Mouse (Mus musculus) kidney, adult 2 months (tissue): ENCODE results near the gene Lca5l. TPM values are rescaled to one million over a fixed set of nuclear protein-coding genes. Genes with fewer than 3 reads are reported as not detected.

Experiments
- DNase-seq: peaks from one replicate; pipeline ENCODE4 v3.0.0; 2021
- H3K27ac ChIP-seq: fragments of 200-500 bp; 2 replicates; pipeline ENCODE4 v1.5.1; 2012; ENCODE audit warnings: low read depth, low read length, control low read depth, inconsistent platforms; ENCODE audit not compliant: insufficient read depth
- H3K27me3 ChIP-seq: fragments of 200-500 bp; replicated peaks from 2 replicates; pipeline ENCODE4 v1.6.1; 2012; ENCODE audit warnings: mild to moderate bottlenecking, moderate library complexity, low read length, inconsistent platforms; ENCODE audit not compliant: control insufficient read depth, insufficient read depth
- H3K36me3 ChIP-seq: fragments of 200-500 bp; 2 replicates; pipeline ENCODE4 v1.6.1; 2012; ENCODE audit warnings: mild to moderate bottlenecking, moderate library complexity, low read length, inconsistent platforms; ENCODE audit not compliant: control insufficient read depth, insufficient read depth
- H3K4me1 ChIP-seq: fragments of 200-500 bp; 2 replicates; pipeline ENCODE4 v1.6.1; 2011; ENCODE audit warnings: low read length; ENCODE audit not compliant: control insufficient read depth, insufficient read depth
- H3K4me3 ChIP-seq: fragments of 200-500 bp; 2 replicates; pipeline ENCODE4 v1.5.1; 2011; ENCODE audit warnings: mild to moderate bottlenecking, low read depth, low read length, control low read depth; ENCODE audit not compliant: insufficient read depth
- CTCF ChIP-seq: fragments of 200-500 bp; conservative IDR thresholded peaks from 2 replicates; pipeline ENCODE4 v1.5.1; 2011; ENCODE audit warnings: low read depth, mild to moderate bottlenecking, control low read depth, low read length, moderate library complexity, mixed read lengths; ENCODE audit not compliant: insufficient read depth, insufficient read length
- POLR2A ChIP-seq: fragments of 200-500 bp; IDR thresholded peaks from one replicate; pipeline ENCODE4 v1.6.1; 2011; ENCODE audit warnings: low read depth, low read length, control low read depth
- WGBS: fragments of 180-500 bp; shearing (Covaris S2); methylation state at CpG from one replicate; pipeline ENCODE4 v1.1.7; 2018; 5-methylcytosine and 5-hydroxymethylcytosine counted together
- polyA plus RNA-seq: library from polyadenylated mRNA; depleted of rRNA; stranded (reverse); fragments of >200 nt; gene quantifications from 2 replicates; pipeline ENCODE4 v1.2.3, GENCODE M21; 2012

The Lca5l gene
- polyA plus RNA-seq, 1 experiment: 0.47 TPM

DNA sequence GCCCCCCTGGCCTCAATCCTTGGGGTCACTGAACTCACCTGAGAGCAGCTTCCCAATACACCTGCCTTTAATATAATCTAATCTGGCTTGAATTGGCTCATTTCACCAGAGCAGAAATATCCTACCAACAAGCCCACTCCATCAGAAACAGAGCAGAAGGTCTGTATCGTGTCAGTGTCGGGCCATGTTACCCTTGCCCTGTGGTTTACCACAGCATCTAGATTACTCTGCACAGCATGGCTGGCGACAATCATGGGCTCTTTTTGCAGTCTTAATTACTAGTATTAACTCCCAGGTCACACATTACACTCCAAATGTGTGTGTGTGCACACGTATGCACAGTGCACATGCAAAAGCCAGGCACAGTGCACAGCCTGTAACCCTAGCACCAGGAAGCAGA is 23.2 kb downstream of the Lca5l start:
- no peak for DNase-seq
- Histone ChIP-seq H3K4me1 (no peaks in the 10 kb centered on the region), H3K27me3 (no peaks in the 10 kb centered on the region), H3K4me3 (no peak overlapping the region), H3K27ac (no peak overlapping the region), H3K36me3 (no peaks in the 10 kb centered on the region)
- WGBS: 92% methylated on average over 4 of the region's 4 CpGs
- TF ChIP-seq CTCF (no peak), POLR2A (no peak)

DNA sequence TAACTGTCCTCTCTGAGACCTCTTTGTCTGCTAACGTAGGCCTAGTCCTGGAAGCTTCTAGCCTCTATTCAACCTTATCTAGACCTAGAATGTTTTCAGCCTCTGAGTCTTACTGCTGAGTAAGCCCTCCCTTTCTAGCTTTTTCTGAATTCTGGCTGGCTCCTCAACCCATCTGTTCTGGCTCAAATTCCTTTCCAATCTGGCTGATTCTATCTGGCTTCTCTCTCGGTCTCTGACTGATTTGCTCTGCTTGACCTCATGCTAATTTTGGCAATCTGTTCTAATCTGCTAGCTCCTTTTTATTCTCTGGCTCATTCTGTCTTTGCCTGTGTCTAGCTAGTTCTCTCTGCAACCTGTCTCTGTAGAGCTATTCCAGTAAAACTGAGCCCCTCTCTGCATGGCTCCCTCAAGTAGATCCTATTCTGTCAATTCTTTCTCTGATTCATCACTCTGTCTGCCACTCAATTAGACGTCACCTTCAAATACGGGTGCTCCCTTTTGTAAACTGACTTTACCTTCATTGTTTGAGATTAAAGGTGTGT is 26.3 kb downstream of the Lca5l start:
- Histone ChIP-seq H3K4me3 (no peak overlapping the region), H3K36me3 (no peaks in the 10 kb centered on the region), H3K4me1 (no peaks in the 10 kb centered on the region), H3K27ac (no peak overlapping the region), H3K27me3 (no peaks in the 10 kb centered on the region)
- TF ChIP-seq POLR2A (no peak), CTCF (no peak)
- no peak for DNase-seq
- 84% methylated on average over 4 of the region's 4 CpGs for WGBS

- H3K4me3 ChIP-seq: no peak overlapping the region
Observed at GRCm38 (mm10) chr16:96161336-96161735, 30.7 kb downstream of the Lca5l start.

GRCm38 (mm10) chr16:96160927-96161326 is 31.1 kb downstream of the Lca5l start:
- H3K4me1 ChIP-seq: no peaks in the 10 kb centered on the region
- H3K36me3 ChIP-seq: no peaks in the 10 kb centered on the region
- no peak overlapping the region for H3K27ac ChIP-seq
- 46% methylated on average over 1 of the region's 1 CpGs for WGBS
- TF ChIP-seq POLR2A (no peak), CTCF (no peak)
- no peak for DNase-seq
- no peaks in the 10 kb centered on the region for H3K27me3 ChIP-seq
- H3K4me3 ChIP-seq: no peak overlapping the region

More at GRCm38 (mm10) chr16:96161336-96161735, 30.7 kb downstream of the Lca5l start:
- H3K36me3 ChIP-seq: no peaks in the 10 kb centered on the region
- TF ChIP-seq CTCF: no peak
- WGBS: 74% methylated on average over 4 of the region's 4 CpGs
- DNase-seq: no peak
- H3K4me1 ChIP-seq: no peaks in the 10 kb centered on the region
- no peak overlapping the region for H3K27ac ChIP-seq
- no peaks in the 10 kb centered on the region for H3K27me3 ChIP-seq

DNA sequence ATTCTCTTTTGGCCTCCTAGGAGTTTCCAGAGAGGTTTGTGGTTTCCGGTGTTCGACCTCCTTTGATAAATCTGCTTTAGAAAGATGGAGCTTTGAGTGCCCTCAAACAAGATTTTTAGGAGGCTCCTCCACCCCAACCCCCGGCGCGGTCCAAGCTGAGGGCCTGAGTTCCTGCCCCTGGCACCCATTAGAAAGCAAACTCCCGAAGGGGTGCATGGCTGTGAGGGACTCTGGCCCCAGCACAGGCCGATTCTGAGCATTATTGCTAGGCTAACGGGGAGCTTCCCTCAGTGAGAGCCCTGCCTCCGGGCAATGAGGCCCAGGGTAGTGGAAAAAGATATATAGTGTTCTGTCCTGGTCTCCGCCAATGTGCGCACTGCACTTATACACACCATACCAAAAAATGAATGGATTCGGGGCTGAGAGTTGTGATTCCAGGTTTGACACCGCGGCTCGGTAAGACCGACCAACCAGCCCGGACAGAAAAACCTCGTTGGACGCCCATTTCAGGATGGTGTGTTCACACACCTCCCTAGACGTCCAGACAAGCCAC is 32.2 kb downstream of the Lca5l start:
- Histone ChIP-seq H3K4me1 (no peaks in the 10 kb centered on the region), H3K27me3 (no peaks in the 10 kb centered on the region), H3K27ac (no peak overlapping the region), H3K36me3 (no peaks in the 10 kb centered on the region), H3K4me3 (peak overlapping the region; percentile 63; the same call in 1 of the 2 replicates)
- TF ChIP-seq CTCF (no peak), POLR2A (no peak)
- WGBS: 84% methylated on average over 20 of the region's 20 CpGs
- DNase-seq: no peak

DNA sequence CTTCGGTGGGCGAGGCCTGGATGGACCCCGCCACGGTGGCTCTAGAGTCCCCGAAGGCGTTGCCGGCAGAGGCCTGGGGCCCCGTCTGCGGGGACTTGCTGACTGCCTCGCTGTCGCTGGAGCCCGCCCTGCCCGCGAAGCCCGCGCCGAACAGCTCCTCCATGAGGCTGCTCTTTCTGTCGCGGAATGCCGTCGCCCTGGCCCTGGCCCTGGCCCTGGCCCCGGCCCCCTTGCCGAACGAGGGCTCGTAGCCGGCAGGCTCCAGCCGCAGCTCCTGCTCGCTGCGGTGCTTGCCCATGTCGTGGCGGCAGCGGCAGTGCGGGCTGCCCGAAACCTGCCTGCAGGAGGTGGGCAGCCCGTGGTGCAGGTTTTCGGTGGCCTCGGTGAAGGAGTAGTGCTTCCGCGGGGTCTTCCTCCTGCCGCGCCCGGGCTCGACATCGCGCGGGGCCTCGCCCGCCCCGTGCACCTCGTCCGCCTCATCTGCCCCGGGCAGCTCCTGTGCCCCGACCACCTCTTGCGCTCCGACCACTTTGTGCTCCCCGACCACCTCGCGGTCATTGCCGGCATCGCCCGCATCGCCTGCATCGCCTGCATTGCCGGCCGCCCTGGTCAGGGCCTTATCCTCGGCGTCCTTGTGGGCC is 32.9 kb downstream of the Lca5l start:
- WGBS: 3% methylated on average over 67 of the region's 67 CpGs
- no peaks in the 10 kb centered on the region for H3K4me1 ChIP-seq
- peak; percentile 49 for DNase-seq
- no peaks in the 10 kb centered on the region for H3K36me3 ChIP-seq
- TF ChIP-seq POLR2A (no peak), CTCF (no peak; the same call in 1 of the 2 replicates)
- H3K4me3 ChIP-seq: peak overlapping the region; percentile 63
- H3K27ac ChIP-seq: no peak overlapping the region
- no peaks in the 10 kb centered on the region for H3K27me3 ChIP-seq

- no peak for DNase-seq
- H3K36me3 ChIP-seq: no peaks in the 10 kb centered on the region
- TF ChIP-seq POLR2A (no peak), CTCF (no peak)
- no peak overlapping the region for H3K27ac ChIP-seq
- no peaks in the 10 kb centered on the region for H3K27me3 ChIP-seq
- H3K4me1 ChIP-seq: no peaks in the 10 kb centered on the region
- peak overlapping the region; percentile 63 for H3K4me3 ChIP-seq
- WGBS: 66% methylated on average over 12 of the region's 12 CpGs
Observed at GRCm38 (mm10) chr16:96158511-96159080, 33.5 kb downstream of the Lca5l start.
